Mouse (Mus musculus) brown adipose tissue, adult 24 weeks (tissue): ENCODE results near the gene Mbnl1. TPM values are rescaled to one million over a fixed set of nuclear protein-coding genes. Genes with fewer than 3 reads are reported as not detected.

Experiments
- H3K27ac ChIP-seq: fragments of 200-500 bp; replicated peaks from 2 replicates; pipeline ENCODE4 v1.5.1; 2012; ENCODE audit warnings: low read depth, mild to moderate bottlenecking, low read length
- H3K4me1 ChIP-seq: fragments of 200-500 bp; 2 replicates; pipeline ENCODE4 v1.6.1; 2012; ENCODE audit warnings: low read length, mixed read lengths; ENCODE audit not compliant: control insufficient read depth, insufficient read depth, insufficient read length
- H3K4me3 ChIP-seq: fragments of 200-500 bp; 2 replicates; pipeline ENCODE4 v1.5.1; 2012; ENCODE audit warnings: low read depth, mild to moderate bottlenecking, low read length, moderate library complexity; ENCODE audit not compliant: insufficient read depth
- polyA plus RNA-seq: library from polyadenylated mRNA; stranded (reverse); fragments of >200 nt; gene quantifications from 2 replicates; pipeline ENCODE4 v1.2.4, GENCODE M21; 2012; ENCODE audit not compliant: missing spikeins, insufficient read depth, insufficient read length

Mbnl1 gene
- polyA plus RNA-seq, 1 experiment = 127 TPM

- H3K4me3 ChIP-seq = no peak overlapping the region
- peak overlapping the region; percentile 3; the same call in 1 of the 2 replicates for H3K27ac ChIP-seq
- peaks cover 16% of the 10 kb centered on the region for H3K4me1 ChIP-seq
Measured at GRCm38 (mm10) chr3:60563529-60564243, 91.1 kb downstream of the Mbnl1 start.

- no peak overlapping the region for H3K4me3 ChIP-seq
- H3K27ac ChIP-seq = no peak overlapping the region; the same call in 1 of the 2 replicates
- peaks cover 16% of the 10 kb centered on the region for H3K4me1 ChIP-seq
Measured at GRCm38 (mm10) chr3:60564244-60564643, 91.6 kb downstream of the Mbnl1 start.

- Histone ChIP-seq H3K4me1 (peaks cover 22% of the 10 kb centered on the region), H3K27ac (no peak overlapping the region), H3K4me3 (no peak overlapping the region)
Measured at GRCm38 (mm10) chr3:60565204-60565603, 92.6 kb downstream of the Mbnl1 start.

GRCm38 (mm10) chr3:60565950-60566349 lies 93.3 kb downstream of the Mbnl1 start:
- Histone ChIP-seq H3K4me3 (no peak overlapping the region), H3K27ac (no peak overlapping the region), H3K4me1 (peaks cover 25% of the 10 kb centered on the region)

- Histone ChIP-seq H3K27ac (no peak overlapping the region), H3K4me1 (peaks cover 20% of the 10 kb centered on the region), H3K4me3 (no peak overlapping the region)
Measured at GRCm38 (mm10) chr3:60568171-60568684, 95.6 kb downstream of the Mbnl1 start.

GRCm38 (mm10) chr3:60568801-60569568 lies 96.4 kb downstream of the Mbnl1 start:
- no peak overlapping the region for H3K4me3 ChIP-seq
- H3K27ac ChIP-seq = peak overlapping the region; percentile 61
- H3K4me1 ChIP-seq = peaks cover 20% of the 10 kb centered on the region

GRCm38 (mm10) chr3:60569781-60570180 lies 97.2 kb downstream of the Mbnl1 start:
- H3K4me1 ChIP-seq = peaks cover 21% of the 10 kb centered on the region
- no peak overlapping the region for H3K4me3 ChIP-seq
- H3K27ac ChIP-seq = peak overlapping the region; percentile 61

- no peak overlapping the region for H3K4me3 ChIP-seq
- H3K4me1 ChIP-seq = peaks cover 25% of the 10 kb centered on the region
- H3K27ac ChIP-seq = peak overlapping the region; percentile 71
Measured at GRCm38 (mm10) chr3:60570491-60571022, 97.9 kb downstream of the Mbnl1 start.

GRCm38 (mm10) chr3:60571493-60571892 lies 98.9 kb downstream of the Mbnl1 start:
- Histone ChIP-seq H3K27ac (no peak overlapping the region), H3K4me1 (peaks cover 31% of the 10 kb centered on the region)

GRCm38 (mm10) chr3:60574199-60574598 lies 101.6 kb downstream of the Mbnl1 start:
- H3K4me3 ChIP-seq = no peak overlapping the region
- H3K4me1 ChIP-seq = peaks cover 41% of the 10 kb centered on the region
- H3K27ac ChIP-seq = peak overlapping the region; percentile 42

More at GRCm38 (mm10) chr3:60571493-60571892, 98.9 kb downstream of the Mbnl1 start:
- no peak overlapping the region for H3K4me3 ChIP-seq

- Histone ChIP-seq H3K4me1 (peaks cover 37% of the 10 kb centered on the region), H3K27ac (peak overlapping the region; percentile 45; the same call in 1 of the 2 replicates), H3K4me3 (no peak overlapping the region)
Measured at GRCm38 (mm10) chr3:60574849-60575524, 102.4 kb downstream of the Mbnl1 start.

- Histone ChIP-seq H3K4me1 (peaks cover 42% of the 10 kb centered on the region), H3K27ac (peak overlapping the region; percentile 73), H3K4me3 (no peak overlapping the region)
Measured at GRCm38 (mm10) chr3:60575945-60576344, 103.3 kb downstream of the Mbnl1 start.

GRCm38 (mm10) chr3:60576366-60577046 lies 103.9 kb downstream of the Mbnl1 start:
- peak overlapping the region; percentile 73 for H3K27ac ChIP-seq
- H3K4me1 ChIP-seq = peaks cover 43% of the 10 kb centered on the region
- no peak overlapping the region for H3K4me3 ChIP-seq

- peaks cover 35% of the 10 kb centered on the region for H3K4me1 ChIP-seq
- peak overlapping the region; percentile 57 for H3K27ac ChIP-seq
Measured at GRCm38 (mm10) chr3:60579880-60580279, 107.2 kb downstream of the Mbnl1 start.

More at GRCm38 (mm10) chr3:60579880-60580279, 107.2 kb downstream of the Mbnl1 start:
- H3K4me3 ChIP-seq = no peak overlapping the region
